Mouse (Mus musculus) forebrain, embryonic 16.5 days (tissue): ENCODE results near the gene Cldn2. TPM values are rescaled to one million over a fixed set of nuclear protein-coding genes. Genes with fewer than 3 reads are reported as not detected.
A peak's percentile ranks its signal among the peaks of the same experiment; 100 is the strongest.
"Not testable (repeated sequence)": the region's sequence is repeated elsewhere in the genome, so short reads cannot be mapped to it uniquely, and the experiment has no call there.

Experiments used
- ATAC-seq: fragments of 200-750 bp; cut with Nextera tagmentation; 2 replicates; pipeline ENCODE4 v1.8.0; 2017; ENCODE audit warnings: mild to moderate bottlenecking, moderate library complexity
- H3K27ac ChIP-seq: fragments of 300-500 bp; sonication (generic); 2 replicates; pipeline ENCODE4 v1.5.1; 2014; ENCODE audit warnings: low read length, control low read depth
- H3K27me3 ChIP-seq: fragments of 300-500 bp; sonication (generic); replicated peaks from 2 replicates; pipeline ENCODE4 v1.6.1; 2014; ENCODE audit warnings: low read length; ENCODE audit not compliant: control insufficient read depth, insufficient read depth
- H3K36me3 ChIP-seq: fragments of 300-500 bp; sonication (generic); 2 replicates; pipeline ENCODE4 v1.6.1; 2014; ENCODE audit not compliant: control insufficient read depth, insufficient read depth
- H3K4me1 ChIP-seq: fragments of 300-500 bp; sonication (generic); replicated peaks from 2 replicates; pipeline ENCODE4 v1.6.1; 2014; ENCODE audit warnings: low read length; ENCODE audit not compliant: control insufficient read depth, insufficient read depth
- H3K4me2 ChIP-seq: fragments of 300-500 bp; sonication (generic); 2 replicates; pipeline ENCODE4 v1.6.1; 2014; ENCODE audit warnings: mild to moderate bottlenecking, low read length, control low read depth
- H3K4me3 ChIP-seq: fragments of 300-500 bp; sonication (generic); replicated peaks from 2 replicates; pipeline ENCODE4 v1.5.1; 2014; ENCODE audit warnings: mild to moderate bottlenecking, low read length, control low read depth
- H3K9ac ChIP-seq: fragments of 300-500 bp; sonication (generic); replicated peaks from 2 replicates; pipeline ENCODE4 v1.6.1; 2014; ENCODE audit warnings: low read depth, low read length, control low read depth
- H3K9me3 ChIP-seq: fragments of 300-500 bp; sonication (generic); 2 replicates; pipeline ENCODE4 v1.6.1; 2016; ENCODE audit warnings: low read length; ENCODE audit not compliant: control insufficient read depth
- WGBS: fragments of 180-500 bp; shearing (Covaris S2); extraction: QIAGEN DNeasy Blood & Tissue Kit; methylation state at CpG from one replicate; pipeline ENCODE4 v1.1.7; 2014; 5-methylcytosine and 5-hydroxymethylcytosine counted together
- polyA plus RNA-seq: library from polyadenylated mRNA; unstranded; fragments of >200 nt; fragmentation: Nextera tagmentation; extraction: Ambion mirVana; gene quantifications from 2 replicates; pipeline ENCODE4 v1.2.1, GENCODE M21; 2015

The Cldn2 gene
- polyA plus RNA-seq, result 0.89 and 1.3 TPM in 2 replicates

DNA sequence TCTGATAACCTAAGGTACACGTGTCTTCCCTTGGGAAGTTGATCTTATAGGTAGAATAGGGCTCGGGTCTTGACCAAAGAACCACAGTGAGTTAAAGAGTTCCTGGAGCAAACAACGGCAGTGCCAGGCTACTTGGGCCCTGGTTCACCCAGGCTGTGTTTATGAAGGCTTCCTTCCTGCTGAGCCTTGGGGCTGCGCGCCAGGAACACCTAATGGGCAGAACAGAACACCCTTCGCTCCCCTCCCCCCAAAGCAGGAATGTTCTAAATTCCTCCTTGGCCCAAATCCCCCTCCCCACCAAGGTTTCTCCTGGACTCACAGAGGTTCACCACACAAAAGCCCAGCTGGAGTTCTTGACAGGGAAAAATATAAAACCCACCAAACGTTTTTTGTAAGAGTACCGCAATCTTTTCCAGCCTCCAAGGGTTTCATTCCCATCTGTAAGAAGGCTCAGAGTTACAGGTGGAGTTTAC lies at the start of gene Cldn2:
Cldn2 (plus strand) TSS at position 423 of the 473 bp plus-strand sequence.
- Histone ChIP-seq H3K36me3 (no peaks in the 10 kb centered on the region), H3K27me3 (no peaks in the 10 kb centered on the region), H3K9me3 (no peaks in the 10 kb centered on the region), H3K4me3 (no peak within 1 kb of the TSS), H3K9ac (no peak within 1 kb of the TSS), H3K4me1 (no peaks in the 10 kb centered on the region), H3K4me2 (no peak within 1 kb of the TSS), H3K27ac (no peak within 1 kb of the TSS)
- no peak for ATAC-seq
- 66% methylated on average over 8 of the region's 8 CpGs for WGBS

DNA sequence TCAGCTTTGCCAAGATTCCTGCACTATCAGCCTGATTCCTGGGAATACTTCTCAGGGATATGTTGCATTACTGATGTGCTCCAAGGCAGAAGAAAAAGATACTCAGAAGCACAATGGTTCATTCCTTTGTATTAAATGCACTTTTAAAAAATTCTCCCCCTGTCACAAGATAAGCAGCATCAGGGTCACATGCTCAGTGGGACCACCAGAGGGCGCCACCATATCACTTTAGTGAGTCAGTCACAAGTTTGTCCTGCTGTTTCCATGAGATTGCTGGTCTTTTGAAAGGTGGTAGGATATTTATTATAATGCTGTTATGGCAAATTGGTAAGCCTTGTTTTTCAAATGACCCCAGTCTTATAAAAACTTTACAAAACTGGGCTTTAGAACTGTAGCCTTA lies 48.8 kb upstream of the Cldn2 start:
- 0% methylated on average over 1 of the region's 1 CpGs for WGBS
- Histone ChIP-seq H3K27ac (no peak overlapping the region), H3K4me3 (no peak overlapping the region), H3K4me2 (no peak overlapping the region), H3K27me3 (no peaks in the 10 kb centered on the region), H3K9me3 (no peaks in the 10 kb centered on the region), H3K4me1 (no peaks in the 10 kb centered on the region), H3K9ac (no peak overlapping the region), H3K36me3 (no peaks in the 10 kb centered on the region)
- no peak for ATAC-seq

DNA sequence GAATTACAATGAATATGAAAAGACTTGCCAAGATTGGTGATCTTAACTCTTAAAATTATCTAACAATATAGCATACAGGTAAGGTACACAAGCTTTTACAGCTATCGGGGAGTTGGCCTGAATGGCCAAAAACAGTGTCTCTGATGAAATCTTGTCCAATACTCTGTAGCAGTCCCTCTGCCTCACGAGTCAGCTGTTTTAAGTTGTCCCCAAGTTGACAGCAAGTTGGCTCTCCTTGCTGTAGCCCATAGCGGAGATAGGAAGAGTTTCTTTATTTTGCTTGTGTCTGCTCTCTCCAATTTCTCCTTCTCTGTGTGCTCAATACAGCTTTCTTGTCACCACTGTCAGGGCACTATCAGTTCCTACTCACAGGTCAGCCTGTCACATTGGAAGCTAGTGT lies 42.0 kb upstream of the Cldn2 start:
- ATAC-seq, result not testable (repeated sequence)

DNA sequence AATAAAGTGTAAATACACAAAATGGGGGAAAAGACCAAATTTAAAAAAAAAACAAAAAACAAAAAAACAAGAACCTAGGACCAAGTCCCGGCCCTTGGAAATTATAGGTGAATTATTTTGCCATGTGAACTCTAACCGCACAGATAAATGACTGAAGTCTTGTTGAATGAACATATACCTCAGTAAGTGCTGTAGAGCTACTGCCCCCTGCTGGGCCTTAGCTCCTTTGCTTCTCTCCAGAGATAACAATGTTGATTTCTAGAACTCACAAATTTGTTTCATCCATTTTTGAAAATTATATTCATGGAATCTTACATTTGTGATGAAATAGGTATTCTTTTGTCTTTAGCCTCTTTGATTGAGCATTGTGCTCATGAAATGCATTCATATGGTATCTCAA lies 38.1 kb upstream of the Cldn2 start:
- H3K36me3 ChIP-seq, result no peaks in the 10 kb centered on the region
- no peaks in the 10 kb centered on the region for H3K4me1 ChIP-seq
- H3K9me3 ChIP-seq, result no peaks in the 10 kb centered on the region
- ATAC-seq, result no peak
- no peak overlapping the region for H3K27ac ChIP-seq
- H3K9ac ChIP-seq, result no peak overlapping the region
- WGBS, result 90% methylated on average over 2 of the region's 2 CpGs
- no peak overlapping the region for H3K4me3 ChIP-seq
- no peak overlapping the region for H3K4me2 ChIP-seq
- no peaks in the 10 kb centered on the region for H3K27me3 ChIP-seq

More for the DNA sequence above, 42.0 kb upstream of the Cldn2 start:
- H3K27ac ChIP-seq, H3K4me3 ChIP-seq, H3K9ac ChIP-seq, H3K4me1 ChIP-seq, H3K27me3 ChIP-seq, H3K36me3 ChIP-seq, H3K9me3 ChIP-seq, H3K4me2 ChIP-seq: not testable (repeated sequence)
- WGBS, result 75% methylated on average over 3 of the region's 3 CpGs

DNA sequence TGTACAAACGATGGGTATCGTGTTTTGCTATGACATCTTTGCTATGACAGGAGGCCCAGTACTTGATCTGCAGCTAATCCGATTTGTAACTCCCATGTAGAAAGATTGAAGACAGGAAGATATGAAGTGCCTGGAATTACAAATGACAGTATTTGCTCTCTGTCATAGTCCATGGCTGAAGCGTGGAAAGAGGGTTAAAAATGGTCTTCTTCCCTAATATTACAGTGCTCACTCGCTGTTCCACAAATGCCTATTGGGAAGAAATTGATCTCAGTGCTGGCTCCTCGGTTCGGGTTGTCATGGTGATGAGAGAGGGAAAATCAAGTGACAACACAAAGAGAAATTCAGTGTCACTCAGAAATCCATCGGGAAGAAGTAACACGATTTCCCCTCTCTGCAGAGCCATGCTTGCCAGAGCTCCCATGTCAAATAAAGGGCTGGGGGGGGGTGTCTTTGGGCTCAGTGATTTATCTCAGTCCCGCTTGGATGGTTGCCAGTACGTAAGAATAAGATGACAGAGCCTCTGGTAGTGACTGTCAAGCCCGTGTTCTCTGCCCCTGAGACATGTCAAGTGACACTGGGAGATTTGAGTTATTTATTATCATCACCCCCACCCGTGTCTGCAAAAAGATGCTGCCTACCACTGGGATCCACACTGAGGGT lies 30.5 kb upstream of the Cldn2 start:
- ATAC-seq, result peak; percentile 54
- no peak overlapping the region for H3K4me3 ChIP-seq
- H3K9ac ChIP-seq, result no peak overlapping the region
- no peak overlapping the region for H3K27ac ChIP-seq
- no peaks in the 10 kb centered on the region for H3K4me1 ChIP-seq
- no peaks in the 10 kb centered on the region for H3K9me3 ChIP-seq
- WGBS, result 58% methylated on average over 13 of the region's 13 CpGs
- no peaks in the 10 kb centered on the region for H3K27me3 ChIP-seq
- H3K36me3 ChIP-seq, result no peaks in the 10 kb centered on the region
- no peak overlapping the region for H3K4me2 ChIP-seq

DNA sequence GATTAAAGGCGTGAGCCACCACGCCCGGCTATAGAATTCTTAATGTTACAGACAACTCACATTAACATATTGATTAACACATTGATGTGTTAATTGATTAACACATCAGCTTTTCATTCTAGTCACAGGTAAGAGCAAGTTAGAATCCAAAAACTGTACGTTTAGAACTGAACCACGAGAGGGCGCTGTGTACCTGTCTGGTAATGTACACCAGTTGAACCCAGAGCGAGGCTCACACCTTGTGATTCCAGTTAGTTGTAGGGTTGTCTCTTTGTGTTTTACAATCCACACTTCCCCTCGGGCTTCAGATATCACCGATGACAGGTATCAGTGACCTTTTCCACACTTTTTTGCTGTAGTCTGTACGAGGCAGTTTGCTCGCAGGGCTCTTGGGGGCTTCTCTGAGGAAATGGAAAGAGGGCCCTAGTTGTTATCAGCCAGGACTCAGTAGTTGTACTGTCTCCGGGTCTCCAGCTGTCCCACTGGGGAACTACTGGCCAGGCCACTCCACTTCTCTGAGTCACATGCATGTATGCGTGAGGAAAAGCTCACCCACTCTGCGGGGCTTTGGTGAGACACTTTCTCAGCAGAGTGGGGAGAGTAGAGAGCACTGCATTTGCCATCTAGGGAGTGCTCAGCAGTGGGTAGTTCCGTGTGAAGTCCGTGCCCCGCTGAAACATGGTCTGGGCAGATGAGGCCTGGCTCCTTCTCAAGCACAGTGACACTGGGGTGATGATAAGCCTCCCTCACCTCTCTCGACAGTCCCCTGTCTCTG lies 26.1 kb upstream of the Cldn2 start:
- 37% methylated on average over 18 of the region's 18 CpGs for WGBS
- Histone ChIP-seq H3K36me3 (no peaks in the 10 kb centered on the region), H3K4me1 (no peaks in the 10 kb centered on the region), H3K9me3 (no peaks in the 10 kb centered on the region), H3K9ac (no peak overlapping the region), H3K4me3 (no peak overlapping the region), H3K27ac (no peak overlapping the region), H3K4me2 (no peak overlapping the region), H3K27me3 (no peaks in the 10 kb centered on the region)
- no peak for ATAC-seq

DNA sequence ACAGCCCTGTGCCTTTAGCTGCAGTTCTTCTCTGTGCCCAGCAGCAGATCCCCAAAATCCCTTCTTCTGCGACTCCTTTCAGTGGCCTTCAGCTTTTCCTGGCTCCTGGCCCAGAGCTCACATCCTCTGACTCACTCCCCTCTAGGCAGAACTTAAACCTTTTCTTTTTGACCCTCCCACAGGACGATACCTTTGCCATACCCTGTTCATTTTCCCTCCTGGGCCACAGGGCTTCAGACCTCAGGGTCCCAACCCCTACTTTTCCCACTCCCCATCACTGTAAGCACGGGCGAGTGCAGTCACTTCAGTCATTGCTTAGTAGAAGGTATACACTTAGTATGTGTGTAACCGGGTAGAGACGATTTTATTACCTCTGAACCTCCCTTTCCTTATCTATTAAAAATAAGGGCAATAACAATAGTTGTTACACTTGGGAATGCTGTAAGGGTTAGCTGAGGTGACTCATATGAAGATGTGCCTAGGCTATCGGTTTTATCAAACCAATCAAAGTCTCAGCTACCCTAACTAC lies 25.5 kb upstream of the Cldn2 start:
- no peaks in the 10 kb centered on the region for H3K9me3 ChIP-seq
- no peak overlapping the region for H3K4me3 ChIP-seq
- no peak overlapping the region for H3K27ac ChIP-seq
- no peaks in the 10 kb centered on the region for H3K4me1 ChIP-seq
- H3K9ac ChIP-seq, result no peak overlapping the region
- no peaks in the 10 kb centered on the region for H3K27me3 ChIP-seq
- no peak overlapping the region for H3K4me2 ChIP-seq
- WGBS, result 74% methylated on average over 7 of the region's 7 CpGs
- no peak for ATAC-seq
- H3K36me3 ChIP-seq, result no peaks in the 10 kb centered on the region

DNA sequence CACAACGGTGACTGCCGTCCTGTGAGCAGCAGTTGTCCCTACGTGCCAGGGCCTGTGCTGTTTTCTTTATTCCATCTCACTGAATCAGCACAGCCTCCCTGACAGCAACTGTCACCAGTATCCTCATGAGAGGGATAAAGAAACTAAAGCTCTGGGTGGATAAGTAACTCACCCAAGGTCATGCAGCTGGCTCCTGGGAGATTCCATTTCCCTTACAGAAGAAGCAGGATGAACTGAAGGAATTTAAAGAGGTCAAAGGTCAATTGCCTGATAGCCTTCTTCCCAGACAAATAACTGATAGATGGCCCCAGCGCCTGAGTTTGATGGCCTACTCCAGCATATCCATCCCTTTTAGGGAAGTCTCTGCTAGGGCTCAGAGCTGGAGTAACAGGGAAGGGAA lies 23.3 kb upstream of the Cldn2 start:
- Histone ChIP-seq H3K4me2 (no peak overlapping the region), H3K36me3 (no peaks in the 10 kb centered on the region), H3K27ac (no peak overlapping the region), H3K9me3 (no peaks in the 10 kb centered on the region), H3K4me1 (no peaks in the 10 kb centered on the region), H3K4me3 (no peak overlapping the region), H3K9ac (no peak overlapping the region), H3K27me3 (no peaks in the 10 kb centered on the region)
- WGBS, result 49% methylated on average over 4 of the region's 4 CpGs
- no peak for ATAC-seq

DNA sequence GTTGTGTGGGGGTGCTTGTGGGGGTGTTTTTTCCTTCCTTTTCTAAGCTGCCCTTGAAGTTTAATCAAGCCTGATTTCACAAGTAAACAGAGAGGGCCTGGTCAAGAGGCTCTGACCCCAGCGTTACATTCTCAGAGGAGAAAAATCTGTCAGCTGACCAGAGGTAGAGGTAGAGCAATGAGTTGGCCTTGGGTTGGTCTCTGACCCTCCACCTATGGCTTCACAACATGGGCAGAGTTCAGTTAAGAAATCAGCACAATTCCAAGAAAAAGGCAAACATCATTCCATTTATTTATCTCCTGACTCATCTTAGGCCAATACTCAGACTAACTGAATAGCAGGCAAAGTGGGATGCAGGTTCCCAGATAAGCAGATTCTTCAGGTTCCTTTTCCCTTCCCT lies 21.7 kb upstream of the Cldn2 start:
- H3K9me3 ChIP-seq, result no peaks in the 10 kb centered on the region
- no peaks in the 10 kb centered on the region for H3K4me1 ChIP-seq
- no peak overlapping the region for H3K4me3 ChIP-seq
- H3K27ac ChIP-seq, result no peak overlapping the region
- H3K27me3 ChIP-seq, result no peaks in the 10 kb centered on the region
- H3K36me3 ChIP-seq, result no peaks in the 10 kb centered on the region
- H3K4me2 ChIP-seq, result no peak overlapping the region
- no peak overlapping the region for H3K9ac ChIP-seq
- no peak for ATAC-seq
- 83% methylated on average over 1 of the region's 1 CpGs for WGBS
